Mouse (Mus musculus): ENCODE data around the gene Lpcat3.

The Lpcat3 gene

DNA sequence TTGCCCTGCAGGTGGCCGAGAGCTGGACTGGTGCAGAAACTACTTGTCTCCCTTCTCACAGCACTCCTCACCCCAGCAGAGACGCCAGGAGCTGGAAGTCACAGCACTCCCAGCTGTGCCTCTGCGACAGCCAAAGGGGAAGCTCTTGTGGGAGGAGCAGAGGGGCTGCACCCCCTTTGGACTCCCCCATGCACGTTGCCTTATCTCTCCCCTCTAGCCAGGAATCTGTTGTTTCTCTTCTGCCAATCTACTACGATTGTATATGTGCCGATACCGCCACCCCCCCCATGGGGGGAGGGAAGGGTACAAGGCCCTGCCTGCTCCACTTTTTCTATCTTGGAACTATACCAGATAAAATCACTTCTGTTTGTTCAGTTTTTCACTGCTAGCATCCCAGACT is 41.0 kb downstream of the Lpcat3 start:
- no peak for DNase-seq (ENCODE audit: low read depth, low spot score)

DNA sequence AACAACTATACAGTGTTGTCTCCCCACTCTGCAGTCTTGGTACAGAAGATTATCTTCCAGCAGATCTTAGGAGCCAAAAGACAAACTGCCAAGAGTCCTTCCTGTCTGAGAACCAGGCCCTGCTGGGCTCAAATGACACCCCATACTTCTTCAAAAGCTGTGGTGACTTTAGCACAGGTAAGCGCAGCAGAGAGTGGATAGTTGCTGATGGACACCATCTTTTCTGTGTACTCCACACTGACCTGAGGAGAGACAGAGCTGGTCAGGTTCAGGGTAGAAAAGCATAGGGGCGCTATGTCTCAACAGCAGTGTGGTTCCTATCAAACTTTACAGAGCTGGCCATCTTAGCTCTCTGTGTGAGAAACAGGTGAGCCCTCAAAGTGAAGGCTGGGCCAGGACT is 41.6 kb downstream of the Lpcat3 start:
- no peak for DNase-seq (ENCODE audit: low read depth, low spot score)

DNA sequence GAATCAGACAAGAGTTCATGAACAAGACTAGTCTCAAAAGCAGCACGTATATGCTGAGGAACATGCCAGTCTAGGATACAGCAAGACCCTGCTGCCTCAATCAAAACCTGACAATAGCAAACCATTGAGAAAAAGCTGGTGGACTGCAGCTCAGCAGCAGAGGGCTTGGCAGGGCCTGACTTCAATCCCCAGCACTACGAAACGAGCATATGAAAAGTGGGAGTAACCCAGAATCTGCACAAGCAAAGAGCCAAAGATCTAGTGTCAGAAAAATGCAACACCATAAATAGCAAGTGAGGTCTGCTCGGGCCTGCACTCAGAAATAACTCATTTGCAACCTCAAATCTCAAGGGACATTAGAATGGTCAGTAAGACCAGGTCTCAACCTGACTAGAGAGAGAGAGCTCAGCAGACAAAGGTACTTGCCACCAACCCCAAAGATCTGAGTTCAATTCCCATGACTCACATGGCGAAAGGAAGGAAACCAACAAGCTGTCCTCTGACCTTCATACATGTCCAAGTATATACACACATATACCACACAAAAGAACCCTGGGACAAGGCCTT is 43.3 kb downstream of the Lpcat3 start:
- peak; percentile 66 for DNase-seq (ENCODE audit: low read depth, low spot score)

DNA sequence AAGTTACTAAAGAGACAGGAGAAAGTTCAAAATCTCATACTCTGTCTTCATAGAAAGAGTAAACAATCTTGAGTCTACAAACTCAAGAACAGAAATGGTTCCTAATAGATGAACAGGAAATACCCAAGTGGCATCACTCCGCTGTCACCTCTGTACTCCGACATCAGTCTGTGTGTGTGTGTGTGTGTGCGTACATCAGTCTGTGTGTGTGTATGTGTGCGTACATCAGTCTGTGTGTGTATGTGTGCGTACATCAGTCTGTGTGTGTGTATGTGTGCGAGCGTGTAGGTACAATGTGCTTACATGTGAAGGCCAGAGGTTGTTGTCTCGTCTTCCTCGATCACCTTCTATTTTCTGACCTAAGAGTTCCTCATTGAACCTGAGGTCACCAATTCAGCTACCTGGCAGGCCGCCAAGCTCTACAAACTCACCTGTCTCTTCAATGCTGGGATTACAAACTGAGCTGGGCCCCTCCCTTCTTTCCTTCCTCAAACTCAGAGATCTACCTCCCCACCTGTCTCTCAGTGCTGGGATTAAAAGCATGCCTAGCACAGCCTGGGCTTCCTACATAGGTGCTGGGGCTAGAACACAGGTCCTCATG is 45.6 kb downstream of the Lpcat3 start:
- no peak for DNase-seq (ENCODE audit: low read depth, low spot score)

DNA sequence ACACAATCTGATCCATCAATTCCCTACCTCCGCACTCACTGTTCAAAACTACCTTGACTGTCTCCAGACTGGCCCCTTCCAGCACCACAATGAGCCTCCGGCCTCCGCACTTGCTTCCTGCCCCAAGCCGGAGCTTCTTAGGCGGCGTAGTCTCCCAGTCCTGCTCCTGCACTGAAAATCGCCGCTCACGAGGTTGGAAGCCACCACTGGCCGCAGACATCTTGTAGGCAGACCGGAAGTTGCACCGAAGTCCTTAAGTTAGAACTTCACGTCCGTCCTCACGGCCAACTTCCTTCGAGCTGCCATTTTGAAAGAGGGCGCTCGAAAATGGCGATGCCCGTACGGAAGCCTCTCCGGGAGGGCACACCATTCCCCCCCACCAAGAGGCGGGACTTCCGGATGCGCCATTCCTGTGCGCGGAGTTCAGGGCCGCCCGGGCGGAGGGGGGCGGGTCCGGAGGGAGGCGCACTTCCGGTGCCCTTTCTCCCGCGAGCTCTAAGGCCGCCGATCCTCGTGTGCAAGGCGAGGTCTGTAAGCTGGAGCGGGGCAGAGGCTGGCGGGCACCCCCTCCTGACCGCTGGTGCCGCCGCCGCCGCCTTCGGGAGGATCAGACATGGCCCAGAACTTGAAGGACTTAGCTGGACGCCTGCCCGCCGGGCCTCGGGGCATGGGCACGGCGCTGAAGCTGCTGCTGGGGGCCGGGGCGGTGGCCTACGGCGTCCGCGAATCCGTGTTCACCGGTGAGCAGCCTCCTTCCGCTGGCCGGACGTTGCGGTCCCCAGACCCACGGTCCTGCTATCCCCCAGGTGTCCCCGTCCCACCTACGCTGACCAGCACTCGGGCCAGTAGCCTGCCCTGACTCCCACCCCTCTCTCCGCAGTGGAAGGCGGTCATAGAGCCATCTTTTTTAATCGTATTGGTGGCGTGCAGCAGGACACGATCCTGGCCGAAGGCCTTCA is 49.3 kb downstream of the Lpcat3 start, which contains the start of the genes Emg1 and Phb2:
Gene Emg1 (minus strand): TSS at position 355 of the 959 bp plus-strand sequence.
Gene Phb2 (plus strand): TSS at position 513 of the 959 bp plus-strand sequence.
- peak; percentile 99 for DNase-seq (ENCODE audit: low read depth, low spot score)

DNA sequence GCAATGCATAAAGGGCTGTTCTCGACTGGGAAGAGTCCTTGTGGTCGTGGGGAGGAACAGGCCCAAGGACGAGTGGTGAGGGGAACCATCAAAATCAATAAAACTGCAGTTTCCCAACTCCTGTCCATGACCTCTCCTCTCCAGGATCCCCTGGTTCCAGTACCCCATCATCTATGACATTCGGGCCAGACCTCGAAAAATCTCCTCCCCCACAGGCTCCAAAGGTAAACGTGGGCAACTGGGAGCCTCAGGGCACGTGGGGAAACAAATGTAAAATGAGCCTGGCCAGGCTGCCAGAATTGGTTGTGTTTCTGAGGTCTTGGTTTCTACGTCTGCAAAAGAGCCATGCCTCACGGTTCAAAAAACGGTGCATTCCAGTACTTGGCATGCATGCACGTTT is 50.1 kb downstream of the Lpcat3 start:
- no peak for DNase-seq (ENCODE audit: low read depth, low spot score)

DNA sequence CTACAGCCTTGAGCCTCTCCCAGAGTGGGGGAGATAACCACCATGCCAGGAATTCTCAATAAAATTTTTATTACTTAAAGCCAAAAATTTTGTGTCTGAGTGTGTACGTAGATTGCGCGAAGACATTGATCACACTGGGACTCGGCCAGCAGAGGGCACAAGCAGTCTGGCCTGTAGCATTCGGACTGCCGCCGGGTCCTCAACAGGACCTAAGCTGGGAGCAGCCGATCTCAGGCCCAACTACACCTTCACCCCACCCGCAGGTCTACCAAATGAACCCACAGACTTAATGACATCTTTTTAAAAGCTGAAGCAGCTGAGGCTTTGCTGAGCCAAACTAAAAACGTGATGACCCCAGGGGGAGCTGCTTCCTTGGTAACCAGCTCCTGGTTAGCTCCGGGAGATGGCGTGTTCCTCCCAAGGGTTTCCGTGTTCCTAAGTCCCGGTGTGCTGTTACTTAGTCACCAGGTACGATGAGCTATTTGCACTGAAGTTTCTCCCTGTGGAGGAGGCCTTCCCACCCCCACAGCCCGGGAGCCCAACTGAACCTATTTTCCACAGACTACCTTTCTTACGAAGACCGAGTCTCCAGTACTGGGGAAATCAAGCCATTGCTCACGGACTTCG is 54.1 kb downstream of the Lpcat3 start:
- peak; percentile 66 for DNase-seq (ENCODE audit: low read depth, low spot score)

DNA sequence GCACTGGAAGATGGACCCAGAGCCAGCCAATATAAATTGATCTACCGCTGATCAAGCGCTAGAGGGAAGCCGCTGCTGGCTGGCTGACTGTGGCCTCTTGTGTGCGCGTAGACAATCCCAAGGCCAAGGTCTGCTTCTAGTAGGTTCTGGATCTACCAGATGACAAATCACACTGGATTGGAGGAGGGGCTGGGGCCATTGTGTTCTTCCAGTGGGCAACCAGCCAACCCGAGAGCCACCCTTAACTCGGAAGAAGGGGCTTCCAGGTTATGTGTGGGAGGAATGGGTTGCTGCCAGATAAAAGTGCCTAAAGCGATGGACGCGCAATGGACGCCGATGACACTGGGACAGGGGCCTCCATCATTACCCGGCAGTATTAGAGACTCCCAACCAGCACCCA is 55.1 kb downstream of the Lpcat3 start:
- no peak for DNase-seq (ENCODE audit: low read depth, low spot score)

DNA sequence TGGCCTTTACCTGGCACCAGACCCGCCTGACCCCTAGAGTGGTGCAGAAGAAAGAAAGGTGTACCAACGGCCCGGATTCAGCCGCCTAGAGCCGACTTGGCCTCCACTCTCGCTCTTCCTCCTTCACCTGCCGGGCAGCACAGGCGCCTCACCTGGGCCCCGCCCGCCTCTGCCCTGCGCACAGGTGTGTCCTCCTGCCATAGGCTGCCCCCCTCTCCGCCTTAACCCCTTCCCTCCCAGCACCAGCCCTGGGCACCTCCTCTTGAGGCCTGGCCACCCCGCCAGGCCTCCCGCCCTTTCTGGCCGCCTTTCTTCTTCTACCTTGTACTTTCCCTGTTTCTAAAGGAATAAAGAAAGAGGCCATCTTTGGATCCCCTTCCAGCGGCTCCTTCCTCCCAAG is 55.9 kb downstream of the Lpcat3 start:
- no peak for DNase-seq (ENCODE audit: low read depth, low spot score)

DNA sequence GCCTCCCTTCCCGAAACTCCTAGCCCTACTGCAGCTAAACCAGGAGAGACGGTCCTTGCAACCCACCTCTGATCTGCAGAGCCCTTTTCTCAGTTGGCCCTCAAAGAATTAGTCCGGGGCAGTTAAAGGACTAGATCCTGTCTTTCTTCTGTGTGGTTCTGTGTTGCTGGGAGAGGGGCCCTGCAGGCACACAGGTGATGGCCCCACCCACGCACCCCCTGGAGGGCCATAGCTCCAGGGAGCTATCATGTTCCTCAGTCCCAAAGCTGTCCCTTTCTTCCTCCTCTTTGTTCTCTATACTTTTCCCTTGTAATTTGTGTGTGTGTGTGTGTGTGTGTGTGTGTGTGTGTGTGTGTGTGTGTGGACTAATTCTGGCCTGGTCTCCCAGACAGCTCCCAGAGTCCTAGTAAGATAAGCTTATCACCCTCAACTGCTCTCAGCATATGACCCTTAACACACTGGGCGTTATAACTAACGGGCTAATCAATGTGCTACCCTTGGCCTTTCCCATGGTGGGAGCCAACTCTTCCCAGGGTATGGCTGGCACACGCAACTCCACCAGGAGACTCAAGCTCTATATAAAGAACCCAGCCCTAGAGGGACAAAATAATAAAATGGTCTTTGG is 56.6 kb downstream of the Lpcat3 start:
- no peak for DNase-seq (ENCODE audit: low read depth, low spot score)

DNA sequence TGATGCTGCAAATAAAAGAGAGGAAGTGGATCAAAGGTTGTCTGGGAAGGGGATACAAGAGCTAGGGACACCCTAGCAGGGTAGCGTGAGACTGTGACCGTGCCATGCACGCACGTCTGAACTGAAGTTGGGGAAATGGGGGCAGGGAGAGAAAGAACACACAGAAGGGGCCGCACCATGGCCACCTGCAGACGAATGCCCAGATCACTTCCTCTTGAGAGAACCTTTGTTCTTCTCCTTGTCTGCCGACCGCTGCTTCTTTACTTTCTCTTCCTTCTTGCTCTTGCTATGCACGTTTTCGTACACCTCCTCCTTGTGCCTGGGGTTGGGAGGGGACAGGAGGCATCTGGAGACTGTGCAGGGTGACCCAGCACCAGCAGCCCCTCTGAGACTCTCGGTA is 58.1 kb downstream of the Lpcat3 start:
- DNase-seq (ENCODE audit: low read depth, low spot score) = no peak

DNA sequence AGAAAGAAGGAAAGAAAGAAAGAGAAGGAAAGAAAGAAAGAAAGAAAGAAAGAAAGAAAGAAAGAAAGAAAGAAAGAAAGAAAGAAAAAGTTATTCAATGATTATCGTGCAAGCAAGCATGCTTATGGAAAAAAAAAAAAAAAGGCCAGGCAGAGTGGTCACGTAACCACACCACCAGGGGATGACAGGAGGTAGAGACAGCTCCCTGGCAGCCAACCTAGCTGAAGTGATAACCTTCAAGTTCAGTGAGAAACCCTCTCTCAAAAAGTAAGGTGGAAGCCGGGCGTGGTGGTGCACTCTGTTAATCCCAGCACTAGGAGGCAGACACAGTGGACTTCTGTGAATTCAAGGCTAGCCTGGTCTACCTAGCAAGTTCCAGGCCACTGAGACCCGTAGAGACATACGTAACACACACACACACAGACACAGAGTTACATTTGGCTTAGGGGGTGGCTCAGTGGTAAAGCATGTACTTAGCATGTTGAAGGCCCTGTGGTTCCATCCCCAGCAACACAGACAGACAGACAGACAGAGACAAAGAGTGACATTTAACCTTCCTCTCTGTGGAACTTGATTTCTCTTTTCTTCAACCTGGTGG is 60.1 kb downstream of the Lpcat3 start:
- DNase-seq (ENCODE audit: low read depth, low spot score) = no peak

DNA sequence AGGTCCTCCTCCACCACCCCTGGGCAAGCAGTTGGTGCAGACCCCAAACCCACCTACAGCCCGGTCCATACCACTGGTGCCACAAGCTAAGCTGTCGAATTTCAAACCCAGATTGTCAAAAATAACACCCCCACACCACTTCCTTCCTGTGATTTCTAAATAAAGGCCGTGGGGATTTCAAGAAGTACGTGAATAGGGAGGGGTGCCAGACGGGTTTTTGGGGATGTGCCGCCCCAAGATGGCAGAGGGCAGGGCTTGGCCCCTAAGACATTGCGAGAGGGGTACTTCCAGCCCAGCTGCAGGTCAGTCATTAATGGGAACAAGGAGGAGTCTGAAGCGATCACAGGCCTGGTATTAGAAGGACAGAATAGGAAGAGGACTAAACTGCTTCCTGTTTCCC is 60.7 kb downstream of the Lpcat3 start:
- no peak for DNase-seq (ENCODE audit: low read depth, low spot score)

DNA sequence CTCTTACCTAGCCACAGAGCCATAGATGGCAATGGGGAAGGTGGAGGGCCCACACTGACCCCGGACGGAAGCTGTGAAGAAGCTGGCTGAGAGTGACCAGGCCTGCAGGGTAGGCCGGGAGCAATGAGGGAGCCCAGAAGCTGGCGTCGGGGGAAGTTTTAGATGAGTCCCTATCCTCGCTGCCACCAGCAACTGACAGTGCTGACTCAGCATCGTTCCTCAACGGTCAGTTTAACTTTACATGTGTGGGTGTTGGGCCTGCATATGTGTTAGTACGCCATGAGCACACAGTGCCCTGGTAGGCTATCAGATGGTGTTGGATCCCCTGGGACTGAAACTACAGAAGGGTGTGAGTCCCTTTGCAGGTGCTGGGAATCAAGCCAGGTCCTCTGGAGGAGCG is 61.6 kb downstream of the Lpcat3 start:
- DNase-seq (ENCODE audit: low read depth, low spot score) = no peak

DNA sequence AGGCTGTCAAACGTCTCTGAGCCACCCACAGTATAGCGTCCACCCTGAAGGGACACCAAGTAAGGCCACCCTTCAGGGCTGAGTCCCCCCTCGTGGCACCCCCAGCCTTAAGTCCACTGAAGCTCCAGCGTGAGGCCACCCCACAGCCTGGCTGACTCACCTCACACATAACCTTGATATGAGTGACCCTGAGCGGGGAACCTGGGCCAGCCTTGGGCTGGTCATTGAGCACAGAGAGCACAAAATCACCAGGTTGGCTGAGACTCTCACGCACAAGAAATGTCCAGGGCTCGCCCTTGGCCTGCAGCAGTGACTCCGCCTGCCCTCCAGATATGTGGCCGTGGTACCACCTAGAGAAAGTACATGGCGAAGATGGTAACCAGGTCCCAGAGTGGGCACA is 65.8 kb downstream of the Lpcat3 start:
- DNase-seq (ENCODE audit: low read depth, low spot score) = no peak

DNA sequence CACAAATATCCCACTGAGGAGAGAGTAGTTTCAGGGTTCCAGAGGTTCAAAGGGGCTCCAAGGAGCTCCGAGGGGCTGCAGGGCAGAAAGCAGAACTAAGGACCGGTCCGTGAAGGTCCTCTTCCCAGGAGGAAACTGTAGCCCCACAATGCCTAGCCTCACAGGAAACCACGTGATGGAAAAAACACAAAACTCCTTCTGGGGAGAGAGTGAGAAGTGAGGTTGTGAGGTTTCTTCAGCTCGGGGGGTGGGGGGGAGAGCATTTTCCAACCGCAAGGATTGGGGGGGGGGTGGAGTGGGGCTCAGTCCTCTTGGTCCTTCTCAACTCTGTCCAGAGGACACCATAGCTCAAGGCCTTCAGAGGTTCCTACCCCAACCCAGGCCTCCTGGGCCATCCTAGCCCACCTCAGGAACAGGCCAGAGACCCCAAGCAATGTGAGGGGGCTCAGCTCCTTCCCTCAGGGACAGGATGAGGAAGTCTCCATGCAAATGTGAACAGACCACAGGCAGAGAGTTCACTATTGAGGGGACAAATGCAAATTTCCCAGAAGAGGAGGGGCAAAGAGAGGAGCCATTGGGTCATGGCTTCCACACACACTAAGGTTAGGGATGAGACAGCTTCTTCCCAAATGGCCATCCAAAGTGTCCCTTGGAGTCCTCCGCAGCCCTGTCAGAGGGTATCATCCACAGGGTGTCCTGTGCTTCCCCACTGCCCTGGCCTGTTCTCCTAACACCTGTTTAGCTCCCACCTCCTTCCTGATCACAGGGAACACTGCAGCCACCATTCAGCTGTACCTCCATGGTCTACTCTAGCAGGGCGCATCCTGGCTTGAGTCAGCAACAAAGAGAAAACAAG is 67.3 kb downstream of the Lpcat3 start:
- no peak for DNase-seq (ENCODE audit: low read depth, low spot score)

DNA sequence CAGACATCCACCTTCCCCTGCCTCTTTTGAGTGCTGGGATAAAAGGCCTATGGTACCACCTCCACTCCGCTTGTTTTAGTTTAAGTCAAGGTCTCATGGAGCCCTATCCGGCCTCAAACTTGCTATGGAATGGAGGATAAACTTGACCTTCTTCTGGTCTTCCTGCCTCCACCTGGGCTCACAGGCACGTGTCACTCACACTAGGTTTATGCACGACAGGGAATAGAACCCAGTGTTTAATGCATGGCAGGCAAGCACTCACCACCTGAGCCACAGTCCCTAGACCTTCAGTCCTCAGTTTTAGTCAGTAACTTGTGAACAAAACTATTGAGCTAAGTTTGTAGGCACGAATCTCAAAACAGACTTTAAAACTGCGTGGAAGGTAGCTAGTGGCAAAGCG is 68.2 kb downstream of the Lpcat3 start:
- DNase-seq (ENCODE audit: low read depth, low spot score) = no peak

DNA sequence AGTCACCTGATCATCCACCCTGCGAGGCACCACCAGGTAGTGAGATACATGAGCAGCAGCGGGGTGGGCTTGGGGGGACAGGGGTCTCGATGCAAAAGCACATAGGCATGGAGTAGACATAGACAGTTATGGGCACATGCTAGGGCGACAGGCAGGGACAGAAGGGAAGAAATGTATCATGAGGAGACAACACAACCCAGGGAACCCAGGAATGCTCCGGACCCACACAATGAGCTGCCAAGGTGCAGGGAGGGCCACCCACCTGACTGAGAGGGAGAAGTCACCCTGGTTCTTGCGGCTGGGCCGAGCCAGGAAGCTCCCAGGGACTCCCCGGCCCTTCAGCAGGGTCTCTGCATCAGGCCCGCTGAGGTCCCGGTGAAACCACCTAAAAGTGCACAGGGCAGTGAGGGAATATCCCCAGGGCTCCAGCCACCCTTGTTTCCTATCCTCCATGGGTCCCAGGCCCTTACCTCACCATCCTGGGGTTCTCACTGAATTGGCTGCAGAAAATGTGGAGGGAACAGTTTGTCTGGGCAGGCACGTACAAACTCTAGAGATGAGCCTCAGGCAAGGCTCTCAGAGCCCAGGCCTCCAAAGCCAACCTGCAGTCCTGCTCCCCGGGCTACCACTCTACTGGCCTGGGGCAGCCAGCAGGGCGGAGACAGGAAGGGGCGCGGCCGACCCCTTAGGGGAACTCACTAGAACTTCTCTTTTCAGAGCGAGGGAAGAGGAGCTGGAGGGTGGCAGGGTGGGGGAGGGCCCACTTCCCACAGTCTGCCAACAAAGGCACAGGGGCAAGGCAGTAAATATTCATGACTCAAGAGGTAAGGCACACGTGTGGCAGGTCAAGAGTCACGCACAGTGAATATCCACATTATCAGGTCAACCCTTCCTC is 69.9 kb downstream of the Lpcat3 start:
- DNase-seq (ENCODE audit: low read depth, low spot score) = no peak

DNA sequence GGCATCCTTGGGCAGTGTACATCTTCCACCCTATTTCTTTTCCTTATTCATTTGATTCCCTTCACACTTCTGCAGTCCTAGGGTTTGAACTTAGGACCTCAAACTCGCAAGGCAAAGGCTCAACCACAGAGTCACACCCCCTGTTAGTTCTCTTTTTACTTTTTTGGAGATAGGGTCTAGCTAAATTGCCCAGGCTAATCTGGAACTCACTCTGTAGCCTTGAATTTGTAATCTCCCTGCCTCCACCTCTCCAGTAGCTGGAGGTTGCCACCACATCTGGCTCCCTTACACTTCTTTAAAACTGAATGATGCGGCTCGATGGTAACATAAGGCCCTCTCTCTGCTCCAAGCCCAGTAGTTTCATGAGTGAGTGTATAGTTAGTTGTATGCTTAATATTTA is 71.6 kb downstream of the Lpcat3 start:
- no peak for DNase-seq (ENCODE audit: low read depth, low spot score)

Data from 3T3-L1 (cell line).